Mouse (Mus musculus): ENCODE results near the gene Gm10842.
A peak's percentile ranks its signal among the peaks of the same experiment; 100 is the strongest.

Gm10842 gene

DNA sequence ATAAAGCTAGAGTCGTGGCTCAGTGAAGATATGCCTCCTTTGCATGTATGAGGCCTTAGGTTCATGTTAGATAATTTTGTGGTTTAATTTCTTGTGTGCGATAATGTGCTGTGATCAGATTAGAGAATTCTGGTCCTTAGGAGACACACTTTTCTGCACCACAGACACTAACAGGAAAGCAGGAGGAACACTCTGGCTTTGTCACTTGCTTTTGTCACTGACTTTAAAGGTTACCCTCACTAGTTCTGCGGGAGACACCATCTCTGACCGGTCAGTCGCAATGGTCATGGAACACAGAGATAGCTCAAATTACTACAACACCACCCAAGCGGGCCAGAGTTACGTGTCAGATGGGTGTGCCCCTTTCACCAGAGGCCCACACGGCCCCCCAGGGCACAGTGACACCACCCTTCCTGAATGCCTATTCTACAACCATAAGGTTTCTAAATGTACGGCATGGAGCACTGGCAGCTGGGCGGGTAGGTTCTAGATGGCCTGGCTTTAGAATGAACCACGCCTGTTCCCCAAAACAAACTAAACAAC lies 5.7 kb downstream of the Gm10842 start:
- peak; percentile 27 for DNase-seq (ENCODE audit: low read depth, low spot score)

DNA sequence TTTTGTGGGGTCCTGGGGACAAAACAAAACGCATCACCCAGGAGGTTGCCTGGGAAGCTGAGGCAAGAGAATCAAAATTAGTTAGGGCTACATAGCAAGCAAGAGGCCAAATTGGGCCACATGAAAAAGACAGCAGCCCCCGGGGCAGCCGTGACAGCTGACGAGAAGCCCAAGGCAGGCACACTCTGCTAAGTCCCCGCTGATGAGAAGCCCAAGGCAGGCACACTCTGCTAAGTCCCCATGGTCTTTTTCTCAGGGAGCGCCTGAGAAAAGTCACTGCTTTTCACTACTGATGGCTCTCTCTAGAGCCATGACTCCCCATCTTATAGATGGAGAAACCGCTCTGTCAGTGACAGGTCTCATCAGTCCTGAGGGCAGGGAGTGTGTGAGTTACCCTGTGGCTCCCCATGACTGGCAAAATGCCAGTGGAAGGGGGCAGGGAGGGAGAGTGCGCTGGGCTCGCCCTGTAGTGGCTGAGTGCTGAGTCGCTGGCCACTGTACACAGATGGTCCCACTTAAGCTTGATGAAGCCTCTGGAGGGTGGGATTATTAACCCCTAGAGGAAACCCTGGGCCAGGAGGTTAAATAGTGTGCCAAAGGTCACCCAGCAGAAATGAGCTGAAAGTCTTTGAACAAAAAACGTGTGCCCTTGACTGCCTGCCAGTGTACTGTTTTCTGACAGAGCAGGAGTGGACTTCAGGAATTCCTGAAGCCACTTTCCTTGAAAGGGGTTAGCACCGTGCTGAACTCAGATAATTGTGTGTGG lies 6.6 kb downstream of the Gm10842 start:
- DNase-seq (ENCODE audit: low read depth, low spot score): no peak

GRCm38 (mm10) chr11:105155915-105156314 lies 9.2 kb downstream of the Gm10842 start:
- DNase-seq (ENCODE audit: low read depth, low spot score): no peak

DNA sequence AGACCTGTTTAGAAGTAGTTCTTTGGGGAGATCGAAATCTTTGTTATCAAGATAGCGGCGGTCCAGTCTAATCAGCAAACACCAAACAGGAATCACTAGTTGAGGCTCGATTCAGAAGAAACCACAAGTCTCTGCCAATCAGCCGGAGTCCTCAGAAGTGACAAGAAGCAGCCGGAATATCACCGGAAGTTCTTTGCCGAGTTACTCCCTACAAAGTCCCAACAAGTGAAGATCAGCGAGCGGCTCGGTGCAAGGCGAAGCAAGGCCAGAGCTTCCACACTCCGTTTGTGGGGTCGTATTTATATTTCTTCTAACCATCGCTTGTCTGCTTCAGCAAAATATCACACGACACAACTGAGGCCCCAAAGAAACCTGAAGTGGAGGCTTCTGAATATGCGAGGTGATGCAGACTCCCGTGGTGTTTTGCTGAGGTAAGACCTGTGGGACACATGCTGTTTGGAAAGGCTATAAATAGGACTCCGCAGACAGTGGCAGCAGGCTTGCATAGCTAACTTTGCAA lies 10.1 kb downstream of the Gm10842 start:
- DNase-seq (ENCODE audit: low read depth, low spot score): peak; percentile 46

DNA sequence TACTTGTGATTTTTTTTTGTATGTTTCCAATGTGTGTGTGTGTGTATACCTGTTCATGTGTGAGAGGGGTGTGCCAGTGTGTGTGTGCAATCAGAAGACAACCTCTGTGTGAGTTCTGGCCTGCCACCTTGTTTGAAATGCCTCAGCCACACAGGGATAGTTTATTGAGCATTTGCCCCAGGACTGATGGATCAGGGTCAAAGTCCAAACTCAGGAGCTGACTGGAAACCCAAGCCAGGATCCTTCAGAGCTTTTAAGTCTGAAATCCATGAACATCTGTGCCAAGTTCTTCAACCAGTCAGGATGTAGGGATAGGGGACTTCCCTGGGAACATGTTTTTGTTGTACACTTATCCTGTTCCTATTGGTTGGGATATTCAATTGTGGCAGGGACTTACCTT lies 11.4 kb downstream of the Gm10842 start:
- no peak for DNase-seq (ENCODE audit: low read depth, low spot score)

GRCm38 (mm10) chr11:105159673-105160360 lies 13.1 kb downstream of the Gm10842 start:
- DNase-seq (ENCODE audit: low read depth, low spot score): peak; percentile 83

- no peak for DNase-seq (ENCODE audit: low read depth, low spot score)
These were observed 14.7 kb downstream of the Gm10842 start for GRCm38 (mm10) chr11:105161411-105161810.

GRCm38 (mm10) chr11:105164516-105165510 lies 18.1 kb downstream of the Gm10842 start:
- DNase-seq (ENCODE audit: low read depth, low spot score): peak; percentile 79

DNA sequence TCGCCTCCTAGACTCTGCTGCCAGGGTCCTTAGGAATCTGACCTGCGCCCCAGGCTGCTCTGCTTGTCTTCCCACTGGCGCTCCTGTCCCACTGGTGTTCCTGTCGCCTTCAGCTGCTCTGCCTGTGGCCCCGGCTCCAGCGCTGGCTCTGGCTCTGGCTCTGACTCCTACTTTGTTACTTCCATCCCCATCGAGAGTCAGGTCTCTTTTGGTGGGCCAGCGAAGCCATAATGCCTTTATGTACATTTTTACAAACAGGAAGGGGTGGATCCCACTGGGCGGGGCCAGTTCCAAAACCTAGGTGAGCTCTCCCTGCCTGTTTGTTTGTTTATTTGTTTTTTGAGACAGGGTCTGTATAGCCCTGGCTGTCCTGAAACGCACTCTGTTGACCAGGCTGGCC lies 20.1 kb downstream of the Gm10842 start:
- DNase-seq (ENCODE audit: low read depth, low spot score): peak; percentile 28

- DNase-seq (ENCODE audit: low read depth, low spot score): no peak
These were observed 31.8 kb downstream of the Gm10842 start, which contains the start of gene Tlk2 for GRCm38 (mm10) chr11:105178516-105178915. Gene Tlk2, plus strand, starts transcription at chr11:105178807.

- no peak for DNase-seq (ENCODE audit: low read depth, low spot score)
These were observed 32.8 kb downstream of the Gm10842 start for GRCm38 (mm10) chr11:105179523-105179922.

DNA sequence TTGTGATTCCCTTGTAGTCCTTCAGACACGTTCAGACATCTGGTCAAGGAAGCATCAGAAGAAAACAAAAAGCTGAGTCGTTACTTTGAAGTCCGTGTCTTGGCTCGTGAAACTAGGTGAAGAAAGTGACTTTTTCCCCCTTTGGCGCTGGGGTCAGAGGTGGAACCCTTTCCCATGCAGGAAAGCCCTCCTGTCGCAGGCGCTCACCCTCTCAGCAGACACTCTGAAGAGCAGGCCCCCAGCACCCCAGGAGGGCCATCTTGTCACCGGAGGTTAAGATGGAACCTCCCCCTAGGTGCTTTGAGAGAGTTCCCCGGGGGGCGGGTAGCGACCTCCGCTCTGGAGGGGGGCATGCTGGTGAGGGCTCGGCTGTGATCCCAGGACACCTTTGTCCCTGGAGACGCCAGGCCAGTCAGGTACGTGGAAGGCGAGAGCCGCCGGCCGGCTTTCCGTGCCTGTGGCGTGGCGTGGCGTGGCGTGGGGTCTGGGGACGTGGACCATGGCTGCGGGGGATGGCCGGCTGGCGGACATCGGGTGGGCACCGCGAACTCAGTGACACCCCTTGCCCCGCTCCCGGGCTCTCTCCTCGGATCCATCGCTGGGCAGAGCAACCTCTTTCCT lies 33.9 kb downstream of the Gm10842 start:
- DNase-seq (ENCODE audit: low read depth, low spot score): peak; percentile 60

DNA sequence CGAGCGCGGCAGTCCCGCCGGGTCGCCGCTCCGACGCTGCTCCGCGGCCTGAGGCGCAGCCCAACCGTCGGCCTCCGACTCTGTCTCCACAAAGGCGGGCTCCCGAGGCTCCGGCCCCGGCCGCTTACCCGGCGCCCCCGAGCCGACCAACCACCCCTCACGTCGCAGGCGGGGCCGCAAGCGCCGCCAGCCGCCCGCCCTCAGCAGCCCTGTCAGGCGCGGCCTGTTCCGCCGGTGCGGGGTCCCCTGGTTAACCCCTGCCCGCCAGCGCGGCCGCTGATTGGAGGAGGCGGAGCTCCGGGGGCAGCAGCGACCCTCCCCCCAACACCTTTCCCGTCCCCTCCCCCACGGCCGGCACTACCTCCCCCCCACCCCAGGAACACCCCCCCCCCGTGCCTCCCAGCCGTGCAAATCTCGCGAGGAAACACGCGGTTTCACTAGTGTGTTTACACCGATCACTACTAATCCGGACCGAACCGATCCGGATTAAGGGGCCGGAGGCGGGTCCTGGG lies 34.5 kb downstream of the Gm10842 start:
- DNase-seq (ENCODE audit: low read depth, low spot score): peak; percentile 96

GRCm38 (mm10) chr11:105181689-105182460 lies 35.2 kb downstream of the Gm10842 start:
- DNase-seq (ENCODE audit: low read depth, low spot score): peak; percentile 34

DNA sequence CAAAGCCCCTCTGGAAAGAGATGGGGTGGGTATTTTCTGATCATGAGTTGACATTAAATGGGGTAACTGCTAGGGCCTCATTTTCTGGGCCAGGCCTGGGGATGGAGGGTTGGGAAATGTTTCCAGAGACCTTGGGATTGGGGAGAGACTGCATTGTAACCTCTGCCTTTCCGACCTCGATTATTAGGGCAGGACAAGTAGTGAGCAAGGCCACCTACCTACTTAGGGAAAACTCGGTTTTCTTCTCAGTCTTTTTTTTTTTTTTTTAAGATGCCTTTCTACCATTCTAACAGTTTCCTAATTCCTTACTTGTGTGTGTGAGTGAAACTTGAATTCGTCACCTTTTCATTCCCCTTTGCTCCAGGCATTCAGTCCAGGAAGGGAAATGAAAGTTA lies 35.8 kb downstream of the Gm10842 start:
- no peak for DNase-seq (ENCODE audit: low read depth, low spot score)

DNA sequence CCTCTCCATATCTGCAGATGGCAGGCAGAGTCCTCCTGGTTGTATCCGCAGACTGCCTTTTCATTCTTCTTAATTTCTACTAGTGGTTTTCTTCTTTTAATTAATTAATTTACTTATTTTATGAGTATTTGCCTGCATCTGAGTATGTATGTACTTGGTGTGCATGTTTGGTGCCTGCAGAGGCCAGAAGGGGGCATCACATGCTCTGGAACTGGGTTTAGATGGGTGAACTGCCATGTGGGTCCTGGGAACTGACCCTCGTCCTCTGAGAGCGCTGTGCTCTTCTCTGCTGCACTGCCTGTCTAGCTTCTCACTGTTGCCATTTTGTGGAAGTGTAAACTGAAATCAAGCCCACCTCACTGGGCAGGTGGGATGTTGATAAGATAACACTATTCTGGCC lies 38.0 kb downstream of the Gm10842 start:
- DNase-seq (ENCODE audit: low read depth, low spot score): peak; percentile 67

GRCm38 (mm10) chr11:105192186-105192585 lies 45.5 kb downstream of the Gm10842 start:
- no peak for DNase-seq (ENCODE audit: low read depth, low spot score)
